Mouse (Mus musculus): Measurements from ENCODE around the gene Pdcl2. TPM values are rescaled to one million over a fixed set of nuclear protein-coding genes. Genes with fewer than 3 reads are reported as not detected.

Pdcl2 gene
- polyA plus RNA-seq, 1 experiment = 1.2 TPM

DNA sequence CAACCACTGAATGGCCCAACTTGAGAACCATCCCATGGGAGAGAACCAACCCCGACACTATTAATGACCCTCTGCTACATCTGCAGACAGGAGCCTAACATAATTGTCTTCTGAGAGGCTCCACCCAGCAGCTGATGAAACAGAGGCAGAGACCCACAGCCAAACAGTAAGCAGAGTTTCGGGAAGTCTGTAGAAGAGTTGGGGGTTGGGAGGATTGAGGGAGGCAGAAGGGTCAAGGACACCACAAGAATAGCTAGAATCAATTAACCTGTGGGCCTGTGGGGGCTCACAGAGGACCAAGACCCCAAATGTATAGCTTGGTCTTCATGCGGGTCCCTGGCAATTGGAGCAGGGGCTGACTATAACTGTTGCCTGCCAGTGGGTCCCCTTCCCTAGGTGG lies 42.7 kb downstream of the Pdcl2 start:
- Histone ChIP-seq H3K4me1 (ENCODE audit: control insufficient read depth, insufficient read depth, low read length) (peaks cover 9% of the 10 kb centered on the region), H3K4me3 (ENCODE audit: low read depth, low read length) (no peak overlapping the region), H3K9ac (ENCODE audit: low read depth, poor library complexity, severe bottlenecking) (no peak overlapping the region), H3K27ac (ENCODE audit: insufficient read depth, low read length) (no peak overlapping the region), H3K9me3 (replicated peaks; ENCODE audit: control insufficient read depth, insufficient read depth, low read length, poor library complexity, severe bottlenecking) (no peaks in the 10 kb centered on the region), H3K27me3 (ENCODE audit: control insufficient read depth, insufficient read depth, low read length, poor library complexity, severe bottlenecking) (no peaks in the 10 kb centered on the region), H3K36me3 (ENCODE audit: control insufficient read depth, insufficient read depth, low read length, poor library complexity, severe bottlenecking) (no peaks in the 10 kb centered on the region)
- TF ChIP-seq CTCF (IDR thresholded peaks at IDR 0.05; ENCODE audit: low read depth, low read length) = no peak
- no peak for TF ChIP-seq EP300 (IDR thresholded peaks at IDR 0.05; ENCODE audit: insufficient read depth, low read depth, low read length)
- TF ChIP-seq POLR2A (IDR thresholded peaks at IDR 0.05; ENCODE audit: insufficient read depth, low read length) = no peak

DNA sequence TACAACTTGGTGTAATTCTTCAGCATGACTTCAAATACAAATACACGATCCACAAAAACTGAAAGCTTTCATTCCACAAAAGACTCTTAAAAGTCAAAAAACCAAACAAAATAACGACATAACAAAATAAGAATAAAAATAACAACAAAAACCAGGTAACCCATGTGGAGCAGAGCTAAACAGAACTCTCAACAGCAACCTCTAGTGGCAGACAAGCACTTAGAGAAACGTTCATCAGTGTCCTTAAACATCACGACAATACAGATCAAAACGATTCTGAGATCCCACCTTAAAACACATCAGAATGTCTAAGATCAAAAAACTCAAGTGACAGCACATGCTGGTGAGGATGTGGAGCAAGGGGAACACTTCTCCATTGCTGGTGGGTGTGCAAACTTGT lies 43.9 kb downstream of the Pdcl2 start:
- no peaks in the 10 kb centered on the region for H3K9me3 ChIP-seq (replicated peaks; ENCODE audit: control insufficient read depth, insufficient read depth, low read length, poor library complexity, severe bottlenecking)
- H3K27ac ChIP-seq (ENCODE audit: insufficient read depth, low read length) = no peak overlapping the region
- no peak overlapping the region for H3K4me3 ChIP-seq (ENCODE audit: low read depth, low read length)
- no peak overlapping the region for H3K9ac ChIP-seq (ENCODE audit: low read depth, poor library complexity, severe bottlenecking)
- H3K27me3 ChIP-seq (ENCODE audit: control insufficient read depth, insufficient read depth, low read length, poor library complexity, severe bottlenecking) = no peaks in the 10 kb centered on the region
- TF ChIP-seq POLR2A (IDR thresholded peaks at IDR 0.05; ENCODE audit: insufficient read depth, low read length) (no peak), CTCF (IDR thresholded peaks at IDR 0.05; ENCODE audit: low read depth, low read length) (no peak), EP300 (IDR thresholded peaks at IDR 0.05; ENCODE audit: insufficient read depth, low read depth, low read length) (no peak)
- peaks cover 9% of the 10 kb centered on the region for H3K4me1 ChIP-seq (ENCODE audit: control insufficient read depth, insufficient read depth, low read length)
- no peaks in the 10 kb centered on the region for H3K36me3 ChIP-seq (ENCODE audit: control insufficient read depth, insufficient read depth, low read length, poor library complexity, severe bottlenecking)

DNA sequence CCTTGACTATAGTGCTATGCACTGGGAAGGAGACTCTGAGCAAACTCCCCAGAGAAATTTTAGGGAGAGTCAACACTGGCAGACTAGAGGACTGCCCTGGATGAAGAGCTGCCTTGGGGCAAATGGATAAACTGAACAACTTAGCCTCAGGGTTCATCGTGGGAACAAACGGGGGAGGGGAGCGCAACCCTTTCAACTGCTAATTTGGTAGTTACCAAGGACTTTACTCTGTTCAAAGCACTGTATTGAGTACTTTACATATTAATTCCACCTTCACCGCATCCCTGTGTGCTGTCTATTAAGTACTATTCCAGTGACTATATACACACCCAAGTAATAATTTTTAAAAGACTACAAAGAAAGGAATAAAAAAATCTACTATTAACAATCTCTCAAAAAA lies 45.3 kb downstream of the Pdcl2 start:
- Histone ChIP-seq H3K27ac (ENCODE audit: insufficient read depth, low read length) (no peak overlapping the region), H3K9ac (ENCODE audit: low read depth, poor library complexity, severe bottlenecking) (no peak overlapping the region), H3K36me3 (ENCODE audit: control insufficient read depth, insufficient read depth, low read length, poor library complexity, severe bottlenecking) (no peaks in the 10 kb centered on the region), H3K4me3 (ENCODE audit: low read depth, low read length) (no peak overlapping the region), H3K27me3 (ENCODE audit: control insufficient read depth, insufficient read depth, low read length, poor library complexity, severe bottlenecking) (no peaks in the 10 kb centered on the region), H3K4me1 (ENCODE audit: control insufficient read depth, insufficient read depth, low read length) (peaks cover 9% of the 10 kb centered on the region), H3K9me3 (replicated peaks; ENCODE audit: control insufficient read depth, insufficient read depth, low read length, poor library complexity, severe bottlenecking) (no peaks in the 10 kb centered on the region)
- TF ChIP-seq CTCF (IDR thresholded peaks at IDR 0.05; ENCODE audit: low read depth, low read length) (no peak), POLR2A (IDR thresholded peaks at IDR 0.05; ENCODE audit: insufficient read depth, low read length) (no peak), EP300 (IDR thresholded peaks at IDR 0.05; ENCODE audit: insufficient read depth, low read depth, low read length) (peak; percentile 78)

DNA sequence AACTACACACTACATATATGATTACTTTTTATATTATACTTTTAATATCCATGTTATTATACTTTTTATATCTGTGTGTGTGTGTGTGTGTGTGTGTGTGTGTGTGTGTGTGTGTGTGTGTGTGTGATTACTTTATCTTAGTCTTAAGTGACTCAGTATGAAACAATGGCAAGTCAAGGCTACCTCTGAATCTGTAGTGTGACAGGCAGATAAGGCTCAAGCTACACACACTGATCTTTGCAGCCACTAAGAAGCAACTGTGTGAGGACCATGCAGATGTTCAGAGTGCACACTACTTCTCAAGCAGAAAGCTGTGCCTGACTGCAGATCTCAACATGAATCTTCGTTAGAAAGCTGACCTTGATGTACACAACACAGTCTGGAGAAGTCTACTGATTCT lies 47.1 kb downstream of the Pdcl2 start:
- H3K9ac ChIP-seq (ENCODE audit: low read depth, poor library complexity, severe bottlenecking) = no peak overlapping the region
- H3K36me3 ChIP-seq (ENCODE audit: control insufficient read depth, insufficient read depth, low read length, poor library complexity, severe bottlenecking) = no peaks in the 10 kb centered on the region; the same call in 1 of the 2 replicates
- no peak overlapping the region for H3K27ac ChIP-seq (ENCODE audit: insufficient read depth, low read length)
- H3K9me3 ChIP-seq (replicated peaks; ENCODE audit: control insufficient read depth, insufficient read depth, low read length, poor library complexity, severe bottlenecking) = peaks cover 7% of the 10 kb centered on the region
- TF ChIP-seq EP300 (IDR thresholded peaks at IDR 0.05; ENCODE audit: insufficient read depth, low read depth, low read length) = no peak
- TF ChIP-seq POLR2A (IDR thresholded peaks at IDR 0.05; ENCODE audit: insufficient read depth, low read length) = no peak
- no peak for TF ChIP-seq CTCF (IDR thresholded peaks at IDR 0.05; ENCODE audit: low read depth, low read length)
- no peaks in the 10 kb centered on the region for H3K27me3 ChIP-seq (ENCODE audit: control insufficient read depth, insufficient read depth, low read length, poor library complexity, severe bottlenecking)
- H3K4me1 ChIP-seq (ENCODE audit: control insufficient read depth, insufficient read depth, low read length) = peaks cover 9% of the 10 kb centered on the region
- no peak overlapping the region for H3K4me3 ChIP-seq (ENCODE audit: low read depth, low read length)

DNA sequence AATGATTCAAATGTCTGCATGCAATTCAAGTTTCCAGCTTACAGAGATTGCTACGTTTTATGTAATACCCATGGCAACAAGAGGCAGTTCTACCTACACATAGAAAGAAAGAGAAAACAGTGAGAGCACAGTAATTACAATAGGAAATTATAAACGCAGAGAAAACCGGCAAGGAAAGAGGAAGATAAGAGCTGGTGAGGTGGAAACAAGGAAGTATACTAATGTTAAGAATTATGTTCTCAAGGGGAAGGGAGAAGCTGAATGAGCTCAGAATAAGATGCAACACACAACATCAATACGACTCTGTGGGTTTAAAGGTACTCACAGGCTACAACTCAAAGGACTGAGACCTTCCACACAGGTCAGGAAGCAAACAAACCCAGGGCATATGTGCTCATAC lies 56.0 kb downstream of the Pdcl2 start:
- Histone ChIP-seq H3K27ac (ENCODE audit: insufficient read depth, low read length) (no peak overlapping the region), H3K4me3 (ENCODE audit: low read depth, low read length) (no peak overlapping the region), H3K9ac (ENCODE audit: low read depth, poor library complexity, severe bottlenecking) (no peak overlapping the region), H3K9me3 (replicated peaks; ENCODE audit: control insufficient read depth, insufficient read depth, low read length, poor library complexity, severe bottlenecking) (peaks cover 18% of the 10 kb centered on the region), H3K4me1 (ENCODE audit: control insufficient read depth, insufficient read depth, low read length) (no peaks in the 10 kb centered on the region), H3K27me3 (ENCODE audit: control insufficient read depth, insufficient read depth, low read length, poor library complexity, severe bottlenecking) (no peaks in the 10 kb centered on the region), H3K36me3 (ENCODE audit: control insufficient read depth, insufficient read depth, low read length, poor library complexity, severe bottlenecking) (no peaks in the 10 kb centered on the region; the same call in 1 of the 2 replicates)
- TF ChIP-seq EP300 (IDR thresholded peaks at IDR 0.05; ENCODE audit: insufficient read depth, low read depth, low read length) (no peak), POLR2A (IDR thresholded peaks at IDR 0.05; ENCODE audit: insufficient read depth, low read length) (no peak), CTCF (IDR thresholded peaks at IDR 0.05; ENCODE audit: low read depth, low read length) (no peak)

Other genes starting within 250 kb of the Pdcl2 start
- 16.7 and 17.7 TPM in 2 replicates for gene Srd5a3, start 190.9 kb downstream of the Pdcl2 start, polyA plus RNA-seq (2011; ENCODE audit: insufficient read depth, insufficient read length, low read depth, missing spikeins)
- 119 and 134 TPM in 2 replicates for gene Tmem165, start 147.3 kb downstream of the Pdcl2 start, polyA plus RNA-seq (2011; ENCODE audit: insufficient read depth, insufficient read length, low read depth, missing spikeins)
- gene Clock, start 26.4 kb downstream of the Pdcl2 start, polyA plus RNA-seq (2011; ENCODE audit: insufficient read depth, insufficient read length, low read depth, missing spikeins) = 14.8 and 17.0 TPM in 2 replicates
- not detected in 2 replicates for gene Nmu, start 32.6 kb upstream of the Pdcl2 start, polyA plus RNA-seq (2011; ENCODE audit: insufficient read depth, insufficient read length, low read depth, missing spikeins)
- gene Gm7271, start 152.9 kb upstream of the Pdcl2 start, polyA plus RNA-seq (2011; ENCODE audit: insufficient read depth, insufficient read length, low read depth, missing spikeins) = not detected in 2 replicates
- gene Exoc1, start 198.2 kb upstream of the Pdcl2 start, polyA plus RNA-seq (2011; ENCODE audit: insufficient read depth, insufficient read length, low read depth, missing spikeins) = 41.6 and 48.5 TPM in 2 replicates

Measured in ES-Bruce4 (cell line).